Mouse (Mus musculus) kidney, embryonic 16.5 days (tissue): ENCODE data around the gene Gak. TPM values are rescaled to one million over a fixed set of nuclear protein-coding genes. Genes with fewer than 3 reads are reported as not detected.

Source experiments
- ATAC-seq: fragments of 200-750 bp; cut with Nextera tagmentation; 2 replicates; pipeline ENCODE4 v1.8.0; 2017; ENCODE audit warnings: moderate TSS enrichment; ENCODE audit not compliant: low FRiP score, low TSS enrichment
- H3K27ac ChIP-seq: fragments of 300-500 bp; sonication (generic); 2 replicates; pipeline ENCODE4 v1.5.1; 2014; ENCODE audit warnings: low read length
- H3K27me3 ChIP-seq: fragments of 300-500 bp; sonication (generic); 2 replicates; pipeline ENCODE4 v1.6.1; 2014; ENCODE audit warnings: low read length, control low read depth, mixed read lengths; ENCODE audit not compliant: insufficient read depth
- H3K36me3 ChIP-seq: fragments of 300-500 bp; sonication (generic); 2 replicates; pipeline ENCODE4 v1.6.1; 2014; ENCODE audit warnings: low read length, control low read depth, mixed read lengths; ENCODE audit not compliant: insufficient read depth
- H3K4me1 ChIP-seq: fragments of 300-500 bp; sonication (generic); 2 replicates; pipeline ENCODE4 v1.6.1; 2014; ENCODE audit warnings: low read length, control low read depth, mixed read lengths; ENCODE audit not compliant: insufficient read depth
- H3K4me2 ChIP-seq: fragments of 300-500 bp; sonication (generic); replicated peaks from 2 replicates; pipeline ENCODE4 v1.6.1; 2014; ENCODE audit warnings: low read depth, low read length
- H3K4me3 ChIP-seq: fragments of 300-500 bp; sonication (generic); 2 replicates; pipeline ENCODE4 v1.5.1; 2014; ENCODE audit warnings: mild to moderate bottlenecking, low read length
- H3K9ac ChIP-seq: fragments of 300-500 bp; sonication (generic); replicated peaks from 2 replicates; pipeline ENCODE4 v1.6.1; 2014; ENCODE audit warnings: low read length
- H3K9me3 ChIP-seq: fragments of 300-500 bp; sonication (generic); 2 replicates; pipeline ENCODE4 v1.6.1; 2016; ENCODE audit warnings: low read length, control low read depth
- WGBS: fragments of 180-500 bp; shearing (Covaris S2); extraction: QIAGEN DNeasy Blood & Tissue Kit; methylation state at CpG from one replicate; pipeline ENCODE4 v1.1.7; 2014; 5-methylcytosine and 5-hydroxymethylcytosine counted together
- polyA plus RNA-seq: library from polyadenylated mRNA; unstranded; fragments of >200 nt; fragmentation: Nextera tagmentation; extraction: Ambion mirVana; gene quantifications from 2 replicates; pipeline ENCODE4 v1.2.1, GENCODE M21; 2015

The Gak gene
- polyA plus RNA-seq, 1 experiment from 2014 or later, result 63.3 TPM

GRCm38 (mm10) chr5:108521896-108522295 lies 107.7 kb downstream of the Gak start:
- H3K36me3 ChIP-seq, result no peaks in the 10 kb centered on the region
- no peaks in the 10 kb centered on the region for H3K9me3 ChIP-seq
- ATAC-seq, result no peak
- no peaks in the 10 kb centered on the region for H3K27me3 ChIP-seq
- H3K4me1 ChIP-seq, result no peaks in the 10 kb centered on the region
- no peak overlapping the region for H3K4me3 ChIP-seq
- no peak overlapping the region for H3K27ac ChIP-seq
- H3K4me2 ChIP-seq, result no peak overlapping the region
- WGBS, result 77% methylated on average over 3 of the region's 3 CpGs
- H3K9ac ChIP-seq, result no peak overlapping the region

DNA sequence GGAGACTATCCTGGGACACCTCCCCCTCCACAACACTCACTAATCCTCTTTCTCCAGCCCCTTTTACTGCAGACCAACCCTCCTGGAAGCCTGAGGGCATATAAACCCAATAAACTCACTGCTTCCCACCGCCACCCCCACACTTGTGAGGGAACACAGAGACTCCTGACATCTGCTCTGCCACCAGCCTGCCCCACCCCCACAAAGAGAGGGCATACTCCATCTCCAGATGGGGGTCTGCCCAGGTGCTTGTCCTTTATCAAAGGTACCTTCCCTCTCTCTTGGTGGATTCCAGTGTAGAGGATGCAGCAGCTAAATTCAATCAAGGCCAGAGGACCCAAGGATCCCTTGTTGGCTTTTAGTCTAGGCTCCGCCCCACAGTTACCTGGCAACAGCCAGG lies 108.5 kb downstream of the Gak start:
- Histone ChIP-seq H3K27ac (no peak overlapping the region), H3K4me2 (no peak overlapping the region), H3K4me3 (no peak overlapping the region), H3K9me3 (no peaks in the 10 kb centered on the region), H3K4me1 (no peaks in the 10 kb centered on the region), H3K27me3 (no peaks in the 10 kb centered on the region), H3K9ac (no peak overlapping the region), H3K36me3 (no peaks in the 10 kb centered on the region)
- ATAC-seq, result no peak
- WGBS, result 41% methylated on average over 2 of the region's 2 CpGs

- H3K36me3 ChIP-seq, result no peaks in the 10 kb centered on the region
- WGBS, result 71% methylated on average over 7 of the region's 7 CpGs
- no peak overlapping the region for H3K9ac ChIP-seq
- no peak for ATAC-seq
- no peak overlapping the region for H3K4me2 ChIP-seq
- H3K4me1 ChIP-seq, result no peaks in the 10 kb centered on the region
- no peak overlapping the region for H3K27ac ChIP-seq
- no peak overlapping the region for H3K4me3 ChIP-seq
- H3K9me3 ChIP-seq, result no peaks in the 10 kb centered on the region
- no peaks in the 10 kb centered on the region for H3K27me3 ChIP-seq
Measured at GRCm38 (mm10) chr5:108520153-108520552, 109.4 kb downstream of the Gak start.

Other genes starting within 250 kb of the Gak start
- 0.39 and 0.49 TPM in 2 replicates for gene Pde6b, start 241.4 kb downstream of the Gak start, polyA plus RNA-seq
- 354 and 360 TPM in 2 replicates for gene Atp5k, start 195.3 kb downstream of the Gak start, polyA plus RNA-seq
- 0.37 and 0.40 TPM in 2 replicates for gene Mfsd7a, start 180.9 kb downstream of the Gak start, polyA plus RNA-seq
- 18.0 and 21.9 TPM in 2 replicates for gene Pcgf3, start 168.5 kb downstream of the Gak start, polyA plus RNA-seq
- gene Cplx1, start 79.7 kb downstream of the Gak start, polyA plus RNA-seq, result 0.44 and 1.1 TPM in 2 replicates
- gene Tmem175, start within 50 bp of the Gak start, polyA plus RNA-seq, result 31.9 and 32.7 TPM in 2 replicates
- gene Idua, start 30.6 kb upstream of the Gak start, polyA plus RNA-seq, result 12.0 and 12.9 TPM in 2 replicates
- 14.2 and 14.6 TPM in 2 replicates for gene Dgkq, start 39.9 kb upstream of the Gak start, polyA plus RNA-seq
- 9.5 and 9.8 TPM in 2 replicates for gene Slc26a1, start 45.8 kb upstream of the Gak start, polyA plus RNA-seq
- 11.5 and 13.8 TPM in 2 replicates for gene Fgfrl1, start 62.6 kb upstream of the Gak start, polyA plus RNA-seq
- 0.24 TPM in 1 of 2 replicates, not detected in the other for gene Rnf212, start 145.2 kb upstream of the Gak start, polyA plus RNA-seq
- gene Tmed11, start 165.6 kb upstream of the Gak start, polyA plus RNA-seq, result not detected in 2 replicates
- not detected in 2 replicates for gene Vmn2r8, start 179.1 kb upstream of the Gak start, polyA plus RNA-seq
- not detected in 2 replicates for gene Vmn2r9, start 222.8 kb upstream of the Gak start, polyA plus RNA-seq